Mouse (Mus musculus) forebrain, embryonic 14.5 days (tissue): Measurements from ENCODE around the gene Mboat7. TPM values are rescaled to one million over a fixed set of nuclear protein-coding genes. Genes with fewer than 3 reads are reported as not detected.
"Not testable (repeated sequence)": the region's sequence is repeated elsewhere in the genome, so short reads cannot be mapped to it uniquely, and the experiment has no call there.

Experiments
- ATAC-seq: fragments of 200-750 bp; cut with Nextera tagmentation; 2 replicates; pipeline ENCODE4 v1.8.0; 2017; ENCODE audit warnings: mild to moderate bottlenecking, moderate library complexity
- DNase-seq: peaks from one replicate; pipeline ENCODE4 v3.0.0-alpha.2; 2015; ENCODE audit warnings: low spot score
- H3K27ac ChIP-seq: fragments of 300-500 bp; sonication (generic); 2 replicates; pipeline ENCODE4 v1.5.1; 2014; ENCODE audit warnings: low read depth, mild to moderate bottlenecking, control low read depth, low read length, moderate library complexity
- H3K27me3 ChIP-seq: fragments of 300-500 bp; sonication (generic); replicated peaks from 2 replicates; pipeline ENCODE4 v1.6.1; 2014; ENCODE audit warnings: low read length, control low read depth, mixed read lengths; ENCODE audit not compliant: control insufficient read depth, insufficient read depth
- H3K36me3 ChIP-seq: fragments of 300-500 bp; sonication (generic); 2 replicates; pipeline ENCODE4 v1.6.1; 2014; ENCODE audit warnings: low read length, control low read depth; ENCODE audit not compliant: control insufficient read depth, insufficient read depth
- H3K4me1 ChIP-seq: fragments of 300-500 bp; sonication (generic); 2 replicates; pipeline ENCODE4 v1.6.1; 2014; ENCODE audit warnings: antibody characterized with exemption, low read length, control low read depth; ENCODE audit not compliant: control insufficient read depth, insufficient read depth
- H3K4me2 ChIP-seq: fragments of 300-500 bp; sonication (generic); 2 replicates; pipeline ENCODE4 v1.6.1; 2014; ENCODE audit warnings: mild to moderate bottlenecking, control low read depth, low read length
- H3K4me3 ChIP-seq: fragments of 300-500 bp; sonication (generic); 2 replicates; pipeline ENCODE4 v1.5.1; 2014; ENCODE audit warnings: low read depth, low read length, control low read depth
- H3K9ac ChIP-seq: fragments of 300-500 bp; sonication (generic); 2 replicates; pipeline ENCODE4 v1.6.1; 2014; ENCODE audit warnings: mild to moderate bottlenecking, low read length, control low read depth, moderate library complexity
- H3K9me3 ChIP-seq: fragments of 300-500 bp; sonication (generic); replicated peaks from 2 replicates; pipeline ENCODE4 v1.6.1; 2016; ENCODE audit warnings: low read length, control low read depth, mixed read lengths; ENCODE audit not compliant: control insufficient read depth
- WGBS: fragments of 180-500 bp; shearing (Covaris S2); extraction: QIAGEN DNeasy Blood & Tissue Kit; methylation state at CpG from one replicate; pipeline ENCODE4 v1.1.7; 2014; 5-methylcytosine and 5-hydroxymethylcytosine counted together
- polyA plus RNA-seq: library from polyadenylated mRNA; unstranded; fragments of >200 nt; fragmentation: Nextera tagmentation; extraction: Ambion mirVana; gene quantifications from 2 replicates; pipeline ENCODE4 v1.2.1, GENCODE M21; 2014

Gene Mboat7
- polyA plus RNA-seq, 1 experiment from 2014 or later: 35.1 TPM

DNA sequence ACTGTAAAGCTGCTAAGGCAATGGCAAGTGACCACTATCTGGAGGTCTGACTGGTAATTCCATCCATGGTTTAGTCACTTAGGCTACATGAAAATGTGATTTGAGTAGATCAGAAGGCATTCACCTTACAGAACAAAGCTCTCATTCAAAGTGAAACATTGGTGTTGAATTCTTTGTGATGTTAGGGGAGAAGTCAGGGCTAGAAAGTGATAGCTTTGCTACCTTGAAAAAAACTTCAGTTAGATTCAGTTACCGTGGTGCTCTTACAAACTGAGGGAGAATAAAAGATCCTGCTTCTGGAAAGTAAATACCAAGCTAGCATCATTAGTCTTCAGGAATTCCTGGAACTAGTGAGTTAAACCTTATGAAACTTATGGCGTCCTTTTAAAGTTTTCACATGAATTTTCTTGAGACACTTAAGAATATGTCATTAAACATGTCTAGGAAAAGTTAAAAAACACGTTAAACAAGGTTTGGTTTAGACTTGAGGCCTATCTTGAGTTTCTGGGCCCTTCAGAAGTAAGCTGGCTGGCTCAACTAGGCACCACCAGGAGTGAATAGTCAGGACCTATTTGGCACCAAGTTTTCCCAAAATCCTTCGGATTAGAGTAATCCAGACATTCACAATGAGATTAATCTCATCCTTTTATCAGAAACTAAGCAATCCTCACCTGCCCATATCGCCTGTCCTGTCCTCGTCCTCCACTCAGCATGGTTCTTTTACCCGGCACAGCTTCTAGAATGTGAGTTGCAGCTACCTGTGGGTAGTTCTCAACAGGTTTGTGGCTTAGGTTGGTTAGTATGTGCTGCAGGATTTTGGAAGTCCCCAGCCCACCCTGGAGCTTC is 14.5 kb upstream of the Mboat7 start:
- no peaks in the 10 kb centered on the region for H3K27me3 ChIP-seq
- H3K4me2 ChIP-seq: no peak overlapping the region
- H3K4me1 ChIP-seq: peaks cover 11% of the 10 kb centered on the region
- no peak overlapping the region for H3K4me3 ChIP-seq
- H3K27ac ChIP-seq: no peak overlapping the region
- no peaks in the 10 kb centered on the region for H3K9me3 ChIP-seq
- no peak for ATAC-seq
- peaks cover 32% of the 10 kb centered on the region for H3K36me3 ChIP-seq
- no peak for DNase-seq
- WGBS: 22% methylated on average over 7 of the region's 7 CpGs
- H3K9ac ChIP-seq: no peak overlapping the region

DNA sequence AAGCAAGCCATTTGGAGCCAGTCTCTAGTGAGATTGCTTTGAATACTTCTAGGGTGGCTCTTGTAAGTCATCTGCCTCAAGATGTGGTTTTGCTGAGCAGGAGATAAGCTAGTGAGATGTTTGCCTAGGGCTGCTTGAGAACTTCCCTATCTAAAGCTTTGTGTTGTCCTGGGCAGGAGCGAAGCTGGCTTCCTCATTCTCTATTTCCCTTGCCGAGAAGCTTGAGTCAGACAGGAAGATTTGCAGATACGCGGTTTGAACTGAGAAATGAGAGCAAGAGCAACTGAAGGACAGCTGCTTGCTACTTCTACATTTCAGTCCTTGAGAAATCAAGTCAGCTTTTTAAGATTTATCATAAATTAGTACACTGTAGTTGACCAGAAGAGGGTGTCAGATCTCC is 13.7 kb upstream of the Mboat7 start:
- Histone ChIP-seq H3K4me3 (no peak overlapping the region), H3K27ac (no peak overlapping the region), H3K9ac (no peak overlapping the region), H3K9me3 (no peaks in the 10 kb centered on the region), H3K4me1 (peaks cover 11% of the 10 kb centered on the region), H3K27me3 (no peaks in the 10 kb centered on the region), H3K36me3 (peaks cover 32% of the 10 kb centered on the region), H3K4me2 (0 out of 2 replicates have a peak overlapping the region, but pooled peaks have one; percentile 20)
- WGBS: 60% methylated on average over 4 of the region's 4 CpGs
- DNase-seq: no peak
- ATAC-seq: no peak

GRCm38 (mm10) chr7:3706343-3706934 is 13.1 kb upstream of the Mboat7 start:
- no peak overlapping the region for H3K27ac ChIP-seq
- peaks cover 11% of the 10 kb centered on the region for H3K4me1 ChIP-seq
- H3K9ac ChIP-seq: peak overlapping the region; percentile 89
- ATAC-seq: no peak
- no peaks in the 10 kb centered on the region for H3K27me3 ChIP-seq
- 36% methylated on average over 11 of the region's 11 CpGs for WGBS
- H3K36me3 ChIP-seq: peaks cover 34% of the 10 kb centered on the region
- DNase-seq: no peak
- H3K9me3 ChIP-seq: no peaks in the 10 kb centered on the region
- peak overlapping the region; percentile 87 for H3K4me3 ChIP-seq
- H3K4me2 ChIP-seq: peak overlapping the region; percentile 97

- no peaks in the 10 kb centered on the region for H3K9me3 ChIP-seq
- H3K36me3 ChIP-seq: peaks cover 39% of the 10 kb centered on the region
- ATAC-seq (no peak), DNase-seq (no peak)
- H3K9ac ChIP-seq: peak overlapping the region; percentile 89
- no peaks in the 10 kb centered on the region for H3K27me3 ChIP-seq
- H3K4me2 ChIP-seq: peak overlapping the region; percentile 97
- H3K4me3 ChIP-seq: peak overlapping the region; percentile 87
- no peak overlapping the region for H3K27ac ChIP-seq
- 32% methylated on average over 6 of the region's 6 CpGs for WGBS
- peaks cover 11% of the 10 kb centered on the region for H3K4me1 ChIP-seq
Measured at GRCm38 (mm10) chr7:3705911-3706310, 12.6 kb upstream of the Mboat7 start.

DNA sequence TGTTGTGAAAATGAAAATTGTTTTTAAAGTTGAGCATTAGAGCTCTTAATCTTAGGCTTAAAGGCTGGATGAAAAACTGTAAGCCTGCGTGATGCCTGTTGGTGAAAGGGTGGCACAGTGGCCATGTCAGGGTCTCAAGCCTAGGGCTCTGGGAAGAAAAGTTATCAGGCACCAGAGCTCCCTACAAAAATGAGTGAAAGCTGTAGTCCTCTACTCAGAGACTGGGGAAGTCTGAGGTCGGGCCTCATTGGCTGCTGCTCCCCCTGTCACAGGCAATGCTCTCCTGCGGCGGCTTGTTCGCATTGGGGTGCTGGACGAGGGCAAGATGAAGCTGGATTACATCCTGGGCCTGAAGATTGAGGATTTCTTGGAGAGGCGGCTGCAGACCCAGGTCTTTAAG is 12.1 kb upstream of the Mboat7 start:
- ATAC-seq, H3K27ac ChIP-seq, H3K27me3 ChIP-seq, H3K9me3 ChIP-seq, DNase-seq: not testable (repeated sequence)
- Histone ChIP-seq H3K4me2 (peak overlapping the region; percentile 97), H3K9ac (peak overlapping the region; percentile 89), H3K4me1 (peaks cover 11% of the 10 kb centered on the region), H3K4me3 (peak overlapping the region; percentile 87), H3K36me3 (peaks cover 42% of the 10 kb centered on the region)
- WGBS: 3% methylated on average over 6 of the region's 7 CpGs

DNA sequence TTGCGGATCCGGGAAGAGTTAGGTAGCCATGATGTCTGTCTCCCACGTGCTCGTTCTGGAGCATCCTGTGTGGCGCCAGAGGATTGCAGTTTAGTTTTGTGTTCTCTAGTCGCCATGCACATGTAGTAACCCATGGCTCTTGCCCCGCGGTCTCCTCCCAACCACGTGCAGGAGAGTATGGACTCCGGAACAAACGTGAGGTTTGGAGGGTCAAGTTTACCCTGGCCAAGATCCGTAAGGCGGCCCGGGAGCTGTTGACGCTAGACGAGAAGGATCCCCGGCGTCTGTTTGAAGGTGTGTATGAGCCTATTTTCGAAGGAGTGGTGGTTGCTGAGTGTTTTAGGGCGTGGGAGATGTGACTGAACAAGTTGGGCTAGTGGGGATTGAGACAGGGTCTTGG is 11.2 kb upstream of the Mboat7 start:
- H3K9ac ChIP-seq: peak overlapping the region; percentile 89
- no peaks in the 10 kb centered on the region for H3K27me3 ChIP-seq
- H3K9me3 ChIP-seq: no peaks in the 10 kb centered on the region
- peak overlapping the region; percentile 97 for H3K4me2 ChIP-seq
- H3K27ac ChIP-seq: peak overlapping the region; percentile 94
- DNase-seq (no peak), ATAC-seq (peak; percentile 48)
- 0% methylated on average over 20 of the region's 20 CpGs for WGBS
- H3K4me1 ChIP-seq: peaks cover 11% of the 10 kb centered on the region
- peak overlapping the region; percentile 87 for H3K4me3 ChIP-seq
- H3K36me3 ChIP-seq: peaks cover 49% of the 10 kb centered on the region

GRCm38 (mm10) chr7:3703879-3704441 is 10.6 kb upstream of the Mboat7 start, which contains the start of gene Rps9:
TSS of gene Rps9 (plus strand) at chr7:3703993.
- peak within 1 kb of the TSS; percentile 87 for H3K4me3 ChIP-seq
- H3K4me1 ChIP-seq: peaks cover 11% of the 10 kb centered on the region
- WGBS: 1% methylated on average over 42 of the region's 42 CpGs
- no peaks in the 10 kb centered on the region for H3K9me3 ChIP-seq
- peak within 1 kb of the TSS; percentile 94 for H3K27ac ChIP-seq
- peak; percentile 96 for ATAC-seq
- no peaks in the 10 kb centered on the region for H3K27me3 ChIP-seq
- H3K4me2 ChIP-seq: peak within 1 kb of the TSS; percentile 97
- DNase-seq: peak; percentile 99
- peaks cover 51% of the 10 kb centered on the region for H3K36me3 ChIP-seq
- peak within 1 kb of the TSS; percentile 89 for H3K9ac ChIP-seq

DNA sequence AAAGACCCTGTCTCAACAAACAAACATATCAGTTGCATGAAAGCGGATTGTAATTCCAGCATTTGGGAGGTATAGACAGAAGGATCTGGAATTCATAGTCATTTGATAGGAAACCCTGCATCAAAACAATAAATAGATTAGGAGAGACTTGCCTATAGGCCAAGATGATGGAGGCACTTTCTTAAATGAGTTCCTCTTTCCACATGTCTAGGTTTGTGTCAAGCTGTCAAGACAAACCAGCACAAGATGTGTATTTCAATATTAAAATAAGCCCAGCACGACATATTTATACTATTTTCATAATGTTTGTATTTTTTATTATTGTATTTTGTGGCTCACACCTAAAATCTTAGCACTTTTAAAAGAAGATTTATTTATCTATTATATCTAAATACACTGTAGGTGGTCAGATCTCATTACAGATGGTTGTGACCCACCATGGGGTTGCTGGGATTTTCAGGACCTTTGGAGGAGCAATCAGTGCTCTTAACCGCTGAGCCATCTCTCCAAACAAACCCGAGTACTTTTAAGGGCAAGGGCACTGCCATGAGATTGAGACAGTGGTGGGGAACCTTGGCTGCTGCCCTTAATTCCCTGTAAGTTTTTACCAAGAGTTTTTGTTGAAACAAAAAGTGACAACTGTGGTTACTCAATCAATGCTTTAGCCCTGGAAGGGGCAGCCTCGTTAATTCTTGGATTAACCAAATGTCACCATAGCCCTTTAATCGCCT is 10.0 kb upstream of the Mboat7 start:
- H3K4me3 ChIP-seq: peak overlapping the region; percentile 87
- H3K9me3 ChIP-seq: no peaks in the 10 kb centered on the region
- peak overlapping the region; percentile 89 for H3K9ac ChIP-seq
- peaks cover 11% of the 10 kb centered on the region for H3K4me1 ChIP-seq
- DNase-seq: no peak
- 19% methylated on average over 6 of the region's 6 CpGs for WGBS
- peak; percentile 38 for ATAC-seq
- no peaks in the 10 kb centered on the region for H3K27me3 ChIP-seq
- peak overlapping the region; percentile 60 for H3K4me2 ChIP-seq
- peak overlapping the region; percentile 67 for H3K27ac ChIP-seq
- peaks cover 53% of the 10 kb centered on the region for H3K36me3 ChIP-seq
